Mouse (Mus musculus) cortical plate, adult 2 months (tissue): ENCODE data around the gene Espnl.

Source experiments
- CTCF ChIP-seq: fragments of 200-500 bp; IDR thresholded peaks from 2 replicates; pipeline ENCODE4 v1.5.1; 2011; ENCODE audit warnings: mild to moderate bottlenecking, control low read depth, low read length; ENCODE audit not compliant: insufficient read depth; ENCODE audit errors: extremely low read depth
- POLR2A ChIP-seq: fragments of 200-500 bp; IDR thresholded peaks from 2 replicates; pipeline ENCODE4 v1.6.1; 2011; ENCODE audit warnings: mild to moderate bottlenecking, low read length, control low read depth; ENCODE audit not compliant: insufficient read depth; ENCODE audit errors: extremely low read depth

GRCm38 (mm10) chr1:91292101-91292825 is 29.6 kb upstream of the Espnl start:
- TF ChIP-seq CTCF (no peak), POLR2A (no peak)
